Mouse (Mus musculus): ENCODE measurements around the gene Scp2. TPM values are rescaled to one million over a fixed set of nuclear protein-coding genes. Genes with fewer than 3 reads are reported as not detected.

Gene Scp2
- polyA plus RNA-seq, 1 experiment from 2014 or later, result 209 TPM

DNA sequence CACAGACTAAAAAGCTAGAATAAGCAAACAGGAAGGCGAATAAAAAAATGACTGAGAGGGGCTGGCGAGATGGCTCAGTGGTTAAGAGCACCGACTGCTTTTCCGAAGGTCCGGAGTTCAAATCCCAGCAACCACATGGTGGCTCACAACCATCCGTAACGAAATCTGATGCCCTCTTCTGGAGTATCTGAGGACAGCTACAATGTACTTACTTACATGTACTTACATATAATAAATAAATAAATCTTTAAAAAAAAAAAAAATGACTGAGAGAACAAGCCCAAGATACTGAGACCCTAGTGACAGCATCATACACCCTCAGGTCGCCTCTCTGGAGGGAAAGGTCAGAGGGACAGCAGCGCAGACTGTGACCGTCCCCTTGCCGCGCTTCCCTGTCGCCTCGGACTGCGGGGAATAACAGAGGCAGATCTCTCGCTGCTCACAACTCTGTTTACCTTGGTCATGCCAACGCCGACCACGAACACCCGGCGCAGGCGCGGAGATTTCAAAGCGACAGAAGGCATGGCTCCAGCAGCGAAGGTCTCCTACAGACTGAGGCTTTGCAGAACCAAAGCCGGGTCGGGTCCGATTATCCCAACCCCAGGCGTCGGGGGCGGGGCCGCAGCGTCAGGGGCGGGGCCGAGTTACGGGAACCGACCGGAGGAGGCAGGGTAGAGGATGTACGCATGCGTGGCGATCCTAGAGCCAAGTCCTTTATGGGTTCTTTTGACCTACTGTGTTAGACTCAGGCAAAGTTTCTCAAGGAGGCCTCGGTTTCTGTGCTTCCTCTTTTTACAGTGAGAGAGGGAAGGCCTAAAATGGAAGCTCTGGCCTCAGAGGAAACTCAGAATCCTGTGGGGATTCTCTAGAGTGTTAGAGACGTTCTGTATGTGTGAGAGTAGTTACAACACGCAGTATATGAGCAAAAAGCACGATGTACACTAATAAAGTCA is 26.6 kb downstream of the Scp2 start:
- 14% methylated on average over 43 of the region's 45 CpGs for WGBS
- H3K4me2 ChIP-seq (replicated peaks; ENCODE audit: low read depth, low read length), result peak overlapping the region; percentile 58
- H3K9ac ChIP-seq (ENCODE audit: low read depth, low read length), result peak overlapping the region; percentile 61; the same call in 1 of the 2 replicates
- H3K4me3 ChIP-seq (ENCODE audit: low read length), result peak overlapping the region; percentile 54
- H3K36me3 ChIP-seq (ENCODE audit: control insufficient read depth, insufficient read depth, low read length), result no peaks in the 10 kb centered on the region
- no peaks in the 10 kb centered on the region for H3K4me1 ChIP-seq (ENCODE audit: control insufficient read depth, insufficient read depth, low read length)
- H3K27ac ChIP-seq (ENCODE audit: low read depth, low read length), result 0 out of 2 replicates have a peak overlapping the region, but pooled peaks have one; percentile 26
- ATAC-seq (ENCODE audit: low FRiP score, low TSS enrichment), result peak; percentile 92
- no peaks in the 10 kb centered on the region for H3K9me3 ChIP-seq (ENCODE audit: control insufficient read depth, low read length)
- H3K27me3 ChIP-seq (ENCODE audit: control insufficient read depth, insufficient read depth, low read length), result no peaks in the 10 kb centered on the region

DNA sequence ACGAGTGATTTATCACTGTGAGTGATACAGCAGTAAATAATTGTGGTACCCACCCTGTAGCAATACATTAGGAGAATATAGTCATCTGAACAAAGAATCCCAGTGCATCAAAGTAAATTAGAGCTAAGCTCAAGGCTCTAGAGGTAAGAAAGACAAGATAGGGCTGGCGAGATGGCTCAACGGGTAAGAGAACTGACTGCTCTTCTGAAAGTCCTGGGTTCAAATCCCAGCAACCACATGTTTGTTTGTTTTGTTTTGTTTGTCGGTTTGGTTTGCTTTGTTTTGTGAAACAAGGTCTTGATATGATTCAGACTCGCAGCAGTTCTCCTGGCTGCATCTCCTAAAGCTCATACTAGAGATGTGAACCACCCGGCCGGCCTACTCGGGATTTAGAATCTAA is 27.3 kb downstream of the Scp2 start:
- no peaks in the 10 kb centered on the region for H3K9me3 ChIP-seq (ENCODE audit: control insufficient read depth, low read length)
- H3K4me1 ChIP-seq (ENCODE audit: control insufficient read depth, insufficient read depth, low read length), result no peaks in the 10 kb centered on the region
- WGBS, result 89% methylated on average over 8 of the region's 8 CpGs
- no peak overlapping the region for H3K4me2 ChIP-seq (replicated peaks; ENCODE audit: low read depth, low read length)
- no peak for ATAC-seq (ENCODE audit: low FRiP score, low TSS enrichment)
- H3K27ac ChIP-seq (ENCODE audit: low read depth, low read length), result no peak overlapping the region
- no peaks in the 10 kb centered on the region for H3K36me3 ChIP-seq (ENCODE audit: control insufficient read depth, insufficient read depth, low read length)
- no peak overlapping the region for H3K9ac ChIP-seq (ENCODE audit: low read depth, low read length)
- H3K27me3 ChIP-seq (ENCODE audit: control insufficient read depth, insufficient read depth, low read length), result no peaks in the 10 kb centered on the region
- H3K4me3 ChIP-seq (ENCODE audit: low read length), result no peak overlapping the region

DNA sequence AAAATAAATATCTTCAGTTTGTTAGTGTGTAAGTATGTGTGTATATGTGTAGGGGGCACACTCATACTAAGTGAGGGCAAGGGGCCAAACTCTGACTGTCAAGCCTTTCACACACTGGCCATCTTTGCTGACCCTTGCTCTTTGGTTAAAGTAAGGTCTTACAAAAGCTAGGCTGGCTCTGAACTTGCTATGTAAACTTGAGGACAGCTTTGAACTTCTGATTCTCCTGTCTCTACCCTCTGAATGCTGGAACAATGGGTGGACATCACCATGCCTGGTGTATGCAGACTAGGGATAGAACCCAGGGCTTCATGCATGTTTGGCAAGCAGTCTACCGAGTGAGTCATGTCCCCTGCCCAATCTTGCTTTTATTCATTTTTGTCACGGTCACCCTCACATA is 28.3 kb downstream of the Scp2 start:
- no peaks in the 10 kb centered on the region for H3K27me3 ChIP-seq (ENCODE audit: control insufficient read depth, insufficient read depth, low read length)
- H3K4me3 ChIP-seq (ENCODE audit: low read length), result no peak overlapping the region
- ATAC-seq (ENCODE audit: low FRiP score, low TSS enrichment), result no peak
- no peaks in the 10 kb centered on the region for H3K36me3 ChIP-seq (ENCODE audit: control insufficient read depth, insufficient read depth, low read length)
- no peak overlapping the region for H3K9ac ChIP-seq (ENCODE audit: low read depth, low read length)
- 81% methylated on average over 2 of the region's 2 CpGs for WGBS
- H3K4me1 ChIP-seq (ENCODE audit: control insufficient read depth, insufficient read depth, low read length), result no peaks in the 10 kb centered on the region
- no peak overlapping the region for H3K4me2 ChIP-seq (replicated peaks; ENCODE audit: low read depth, low read length)
- no peak overlapping the region for H3K27ac ChIP-seq (ENCODE audit: low read depth, low read length)
- H3K9me3 ChIP-seq (ENCODE audit: control insufficient read depth, low read length), result no peaks in the 10 kb centered on the region

DNA sequence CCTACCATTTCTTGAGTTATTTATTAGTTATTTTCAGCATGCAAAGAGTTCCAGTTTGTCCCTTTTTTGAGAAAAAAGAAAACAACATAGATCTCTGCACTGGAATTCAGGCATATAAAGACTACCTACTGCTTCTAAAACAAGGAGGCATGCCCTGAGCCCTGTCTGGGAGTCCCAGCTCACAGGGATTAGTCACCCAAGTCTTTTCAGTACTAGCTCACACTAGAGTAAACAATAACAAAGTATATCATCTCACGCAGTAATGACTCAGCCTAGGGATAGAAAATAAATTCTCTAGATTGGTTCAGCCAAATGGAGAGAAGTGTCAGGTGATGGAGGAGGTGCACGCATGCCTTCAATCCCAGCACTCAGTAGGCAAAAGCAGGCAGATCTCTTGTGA is 34.1 kb downstream of the Scp2 start:
- Histone ChIP-seq H3K4me1 (ENCODE audit: control insufficient read depth, insufficient read depth, low read length) (no peaks in the 10 kb centered on the region), H3K27ac (ENCODE audit: low read depth, low read length) (no peak overlapping the region), H3K9me3 (ENCODE audit: control insufficient read depth, low read length) (no peaks in the 10 kb centered on the region), H3K36me3 (ENCODE audit: control insufficient read depth, insufficient read depth, low read length) (no peaks in the 10 kb centered on the region), H3K4me2 (replicated peaks; ENCODE audit: low read depth, low read length) (no peak overlapping the region), H3K4me3 (ENCODE audit: low read length) (no peak overlapping the region), H3K9ac (ENCODE audit: low read depth, low read length) (no peak overlapping the region), H3K27me3 (ENCODE audit: control insufficient read depth, insufficient read depth, low read length) (no peaks in the 10 kb centered on the region)
- whole genome bisulfite sequencing, result 79% methylated on average over 2 of the region's 2 CpGs
- ATAC-seq (ENCODE audit: low FRiP score, low TSS enrichment), result no peak

DNA sequence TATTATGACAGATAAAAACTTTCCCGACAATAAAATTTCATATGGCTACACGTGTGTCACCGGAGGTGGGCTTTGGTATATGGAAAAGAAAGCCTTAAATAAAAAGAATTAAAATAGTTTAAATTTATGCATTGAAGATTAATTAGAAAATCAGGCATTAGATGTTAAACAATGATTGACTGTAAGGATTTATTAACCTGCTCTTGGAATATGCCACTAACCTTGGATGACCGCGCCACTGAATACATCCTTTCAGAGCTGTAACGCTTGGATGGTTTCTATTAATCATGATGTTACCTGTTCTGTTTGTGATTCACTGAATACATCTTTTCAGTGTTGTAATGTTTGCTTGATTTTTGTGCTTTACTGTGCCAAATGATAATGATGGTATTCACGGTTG is 35.1 kb downstream of the Scp2 start:
- no peak overlapping the region for H3K9ac ChIP-seq (ENCODE audit: low read depth, low read length)
- H3K27ac ChIP-seq (ENCODE audit: low read depth, low read length), result no peak overlapping the region
- H3K4me1 ChIP-seq (ENCODE audit: control insufficient read depth, insufficient read depth, low read length), result no peaks in the 10 kb centered on the region
- no peak for ATAC-seq (ENCODE audit: low FRiP score, low TSS enrichment)
- 94% methylated on average over 7 of the region's 7 CpGs for WGBS
- no peaks in the 10 kb centered on the region for H3K36me3 ChIP-seq (ENCODE audit: control insufficient read depth, insufficient read depth, low read length)
- no peaks in the 10 kb centered on the region for H3K9me3 ChIP-seq (ENCODE audit: control insufficient read depth, low read length)
- no peak overlapping the region for H3K4me3 ChIP-seq (ENCODE audit: low read length)
- no peak overlapping the region for H3K4me2 ChIP-seq (replicated peaks; ENCODE audit: low read depth, low read length)
- H3K27me3 ChIP-seq (ENCODE audit: control insufficient read depth, insufficient read depth, low read length), result no peaks in the 10 kb centered on the region

DNA sequence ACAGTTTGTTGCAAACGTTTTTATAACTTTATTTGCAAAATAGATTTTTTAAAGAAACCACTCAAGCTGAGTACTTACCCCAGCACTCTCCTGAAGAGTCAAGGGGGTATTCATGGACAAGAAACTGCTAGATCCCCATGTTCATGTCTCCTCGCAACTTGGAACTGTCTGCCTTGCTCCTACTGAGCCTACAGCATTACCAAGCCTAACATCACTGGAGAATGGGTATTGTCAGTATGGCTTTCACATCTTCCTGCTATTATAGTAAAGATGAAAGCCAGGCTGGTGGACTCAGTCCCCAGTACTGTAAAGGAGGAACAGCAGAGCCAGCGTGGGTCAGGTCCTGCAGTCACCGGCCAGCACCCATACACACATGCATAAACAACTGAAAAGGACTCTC is 48.5 kb downstream of the Scp2 start, which contains the start of gene Podn:
Gene Podn (minus strand): TSS at position 101 of the 400 bp plus-strand sequence.
- Histone ChIP-seq H3K9ac (ENCODE audit: low read depth, low read length) (no peak within 1 kb of the TSS), H3K36me3 (ENCODE audit: control insufficient read depth, insufficient read depth, low read length) (peaks cover 4% of the 10 kb centered on the region), H3K4me1 (ENCODE audit: control insufficient read depth, insufficient read depth, low read length) (no peaks in the 10 kb centered on the region), H3K4me3 (ENCODE audit: low read length) (no peak within 1 kb of the TSS), H3K9me3 (ENCODE audit: control insufficient read depth, low read length) (no peaks in the 10 kb centered on the region), H3K4me2 (replicated peaks; ENCODE audit: low read depth, low read length) (no peak within 1 kb of the TSS), H3K27me3 (ENCODE audit: control insufficient read depth, insufficient read depth, low read length) (no peaks in the 10 kb centered on the region), H3K27ac (ENCODE audit: low read depth, low read length) (no peak within 1 kb of the TSS)
- 84% methylated on average over 4 of the region's 4 CpGs for WGBS
- no peak for ATAC-seq (ENCODE audit: low FRiP score, low TSS enrichment)

DNA sequence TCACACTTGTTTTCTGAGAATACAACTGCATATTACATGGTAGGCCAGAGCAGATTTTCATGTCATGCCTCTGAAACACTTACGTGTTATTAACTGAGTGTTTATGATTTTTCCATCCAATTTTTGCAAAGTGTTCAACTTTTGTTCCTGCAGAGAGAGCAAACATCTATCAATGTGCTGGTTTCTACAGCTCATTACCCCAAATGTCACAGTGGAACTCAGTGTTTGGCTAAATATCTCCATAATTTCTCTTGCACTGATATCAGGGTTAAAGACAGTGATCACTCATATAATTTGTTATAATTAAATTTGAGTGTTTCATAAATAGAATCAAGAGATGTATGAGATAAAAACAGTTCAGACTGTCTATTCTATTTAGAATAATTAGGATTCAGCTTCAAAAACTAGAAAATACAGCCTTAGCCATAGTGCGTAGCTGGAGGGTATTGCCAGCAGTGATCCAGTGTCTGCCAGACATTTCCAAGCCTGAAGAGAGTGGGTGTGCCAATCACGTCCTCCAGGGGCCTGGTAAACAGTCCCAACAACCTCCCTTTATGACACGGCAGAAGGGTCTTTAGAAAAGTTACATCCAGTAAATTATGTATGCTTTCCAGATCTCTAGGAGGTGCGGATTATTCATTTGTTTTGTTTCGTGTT is 51.9 kb downstream of the Scp2 start:
- no peak for ATAC-seq (ENCODE audit: low FRiP score, low TSS enrichment)
- Histone ChIP-seq H3K4me2 (replicated peaks; ENCODE audit: low read depth, low read length) (no peak overlapping the region), H3K9me3 (ENCODE audit: control insufficient read depth, low read length) (no peaks in the 10 kb centered on the region), H3K9ac (ENCODE audit: low read depth, low read length) (no peak overlapping the region), H3K27me3 (ENCODE audit: control insufficient read depth, insufficient read depth, low read length) (no peaks in the 10 kb centered on the region), H3K4me3 (ENCODE audit: low read length) (no peak overlapping the region), H3K27ac (ENCODE audit: low read depth, low read length) (no peak overlapping the region), H3K36me3 (ENCODE audit: control insufficient read depth, insufficient read depth, low read length) (peaks cover 4% of the 10 kb centered on the region), H3K4me1 (ENCODE audit: control insufficient read depth, insufficient read depth, low read length) (no peaks in the 10 kb centered on the region)
- 86% methylated on average over 6 of the region's 6 CpGs for WGBS

DNA sequence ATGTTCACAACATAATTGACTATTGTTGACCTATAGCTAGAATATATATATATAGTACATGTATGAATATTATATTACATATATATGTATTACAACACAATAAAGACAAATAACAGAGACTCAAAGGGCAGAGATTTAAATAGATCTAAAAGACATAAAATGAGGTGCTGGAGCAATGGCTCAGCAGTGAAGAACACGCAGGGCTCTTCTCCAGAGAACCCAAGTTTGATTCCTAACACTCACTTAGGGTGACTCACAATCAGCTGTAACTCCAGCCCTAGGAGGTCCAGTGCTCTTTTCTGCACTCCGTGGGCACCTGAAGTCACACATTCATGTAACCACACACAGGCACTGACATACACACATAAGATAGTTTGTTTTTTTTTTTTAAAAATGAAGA is 60.8 kb downstream of the Scp2 start:
- H3K27me3 ChIP-seq (ENCODE audit: control insufficient read depth, insufficient read depth, low read length), result no peaks in the 10 kb centered on the region
- H3K9me3 ChIP-seq (ENCODE audit: control insufficient read depth, low read length), result no peaks in the 10 kb centered on the region
- no peaks in the 10 kb centered on the region for H3K4me1 ChIP-seq (ENCODE audit: control insufficient read depth, insufficient read depth, low read length)
- no peak overlapping the region for H3K9ac ChIP-seq (ENCODE audit: low read depth, low read length)
- no peak overlapping the region for H3K27ac ChIP-seq (ENCODE audit: low read depth, low read length)
- no peaks in the 10 kb centered on the region for H3K36me3 ChIP-seq (ENCODE audit: control insufficient read depth, insufficient read depth, low read length)
- no peak for ATAC-seq (ENCODE audit: low FRiP score, low TSS enrichment)
- H3K4me3 ChIP-seq (ENCODE audit: low read length), result no peak overlapping the region
- H3K4me2 ChIP-seq (replicated peaks; ENCODE audit: low read depth, low read length), result no peak overlapping the region
- 86% methylated on average over 2 of the region's 2 CpGs for whole genome bisulfite sequencing
